Mouse (Mus musculus) adrenal gland, postnatal 25 days (tissue): Measurements from ENCODE around the gene Gm8453. TPM values are rescaled to one million over a fixed set of nuclear protein-coding genes. Genes with fewer than 3 reads are reported as not detected.
"Not testable (repeated sequence)": the region's sequence is repeated elsewhere in the genome, so short reads cannot be mapped to it uniquely, and the experiment has no call there.

Experiments
- DNase-seq: peaks from one replicate; pipeline ENCODE4 v3.0.0; 2021; ENCODE audit warnings: mixed read lengths
- long read RNA-seq: library from polyadenylated mRNA; stranded (forward); transcript quantifications from one replicate; pipeline ENCODE4 v2.0.0, GENCODE M21; 2021
- total RNA-seq: library from RNA; stranded (reverse); gene quantifications from 2 replicates; pipeline ENCODE4 v1.2.3, GENCODE M21; 2021

Gene Gm8453
- total RNA-seq: not detected in 2 replicates
- long read RNA-seq: 0 reads

GRCm38 (mm10) chr7:22229384-22229783, at the start of gene Gm8453:
Gm8453 (minus strand) TSS chr7:22229484.
- not testable (repeated sequence) for DNase-seq

GRCm38 (mm10) chr7:22201164-22201563, 28.1 kb downstream of the Gm8453 start, which contains the start of gene Gm8653:
Gm8653 (minus strand) TSS chr7:22201264.
- DNase-seq: not testable (repeated sequence)

- DNase-seq: not testable (repeated sequence)
These were observed 40.2 kb downstream of the Gm8453 start, which contains the start of gene Vmn1r143 for GRCm38 (mm10) chr7:22189077-22189476. Vmn1r143 (plus strand) TSS chr7:22189377.

Other genes starting within 250 kb of the Gm8453 start
- gene Vmn1r137, start 234.9 kb downstream of the Gm8453 start, total RNA-seq: not detected in 2 replicates
- not detected in 2 replicates for gene Vmn1r138, start 200.6 kb downstream of the Gm8453 start, total RNA-seq
- not detected in 2 replicates for gene Gm6176, start 173.2 kb downstream of the Gm8453 start, total RNA-seq
- not detected in 2 replicates for gene Vmn1r139, start 160.4 kb downstream of the Gm8453 start, total RNA-seq
- not detected in 2 replicates for gene Gm16451, start 111.2 kb downstream of the Gm8453 start, total RNA-seq
- gene Gm10666, start 94.7 kb downstream of the Gm8453 start, total RNA-seq: not detected in 2 replicates
- gene Vmn1r142, start 65.4 kb downstream of the Gm8453 start, total RNA-seq: not detected in 2 replicates
- gene Vmn1r143, start 40.1 kb downstream of the Gm8453 start, total RNA-seq: not detected in 2 replicates
- not detected in 2 replicates for gene Gm8653, start 28.2 kb downstream of the Gm8453 start, total RNA-seq
- gene Gm4187, start 100.2 kb upstream of the Gm8453 start, total RNA-seq: not detected in 2 replicates
- not detected in 2 replicates for gene Gm8660, start 141.6 kb upstream of the Gm8453 start, total RNA-seq
- gene Vmn1r148, start 184.1 kb upstream of the Gm8453 start, total RNA-seq: not detected in 2 replicates
- gene Vmn1r149, start 208.7 kb upstream of the Gm8453 start, total RNA-seq: not detected in 2 replicates
- not detected in 2 replicates for gene Gm10665, start 234.6 kb upstream of the Gm8453 start, total RNA-seq